Mouse (Mus musculus) hindbrain, postnatal 0 days (tissue): ENCODE measurements around the gene Olfr118. TPM values are rescaled to one million over a fixed set of nuclear protein-coding genes. Genes with fewer than 3 reads are reported as not detected.
"Not testable (repeated sequence)": the region's sequence is repeated elsewhere in the genome, so short reads cannot be mapped to it uniquely, and the experiment has no call there.

Source experiments
- ATAC-seq: fragments of 200-750 bp; cut with Nextera tagmentation; 2 replicates; pipeline ENCODE4 v1.8.0; 2017; ENCODE audit warnings: mild to moderate bottlenecking, moderate TSS enrichment, moderate library complexity
- DNase-seq: peaks from one replicate; pipeline ENCODE4 v3.0.0-alpha.2; 2015; ENCODE audit warnings: low spot score
- H3K27ac ChIP-seq: fragments of 300-500 bp; sonication (generic); 2 replicates; pipeline ENCODE4 v1.5.1; 2014; ENCODE audit warnings: mild to moderate bottlenecking
- H3K27me3 ChIP-seq: fragments of 300-500 bp; sonication (generic); 2 replicates; pipeline ENCODE4 v1.6.1; 2014; ENCODE audit warnings: low read length, mixed read lengths; ENCODE audit not compliant: insufficient read depth
- H3K36me3 ChIP-seq: fragments of 300-500 bp; sonication (generic); 2 replicates; pipeline ENCODE4 v1.6.1; 2014; ENCODE audit warnings: low read length, mixed read lengths; ENCODE audit not compliant: insufficient read depth
- H3K4me1 ChIP-seq: fragments of 300-500 bp; sonication (generic); 2 replicates; pipeline ENCODE4 v1.6.1; 2014; ENCODE audit warnings: antibody characterized with exemption, low read length, mixed read lengths; ENCODE audit not compliant: insufficient read depth
- H3K4me2 ChIP-seq: fragments of 300-500 bp; sonication (generic); 2 replicates; pipeline ENCODE4 v1.6.1; 2014; ENCODE audit warnings: low read depth, mild to moderate bottlenecking, low read length, moderate library complexity, mixed read lengths
- H3K4me3 ChIP-seq: fragments of 300-500 bp; sonication (generic); 2 replicates; pipeline ENCODE4 v1.5.1; 2014; ENCODE audit warnings: low read length
- H3K9ac ChIP-seq: fragments of 300-500 bp; sonication (generic); replicated peaks from 2 replicates; pipeline ENCODE4 v1.6.1; 2014; ENCODE audit warnings: mild to moderate bottlenecking, low read length, moderate library complexity, mixed read lengths
- H3K9me3 ChIP-seq: fragments of 300-500 bp; sonication (generic); 2 replicates; pipeline ENCODE4 v1.6.1; 2016; ENCODE audit warnings: low read length, mixed read lengths
- CTCF ChIP-seq: IDR thresholded peaks from 2 replicates; pipeline ENCODE4 v1.5.1; 2016; ENCODE audit warnings: antibody characterized with exemption, control low read depth, low read depth
- WGBS: fragments of 180-500 bp; shearing (Covaris S2); extraction: QIAGEN DNeasy Blood & Tissue Kit; methylation state at CpG from one replicate; pipeline ENCODE4 v1.1.7; 2014; 5-methylcytosine and 5-hydroxymethylcytosine counted together
- polyA plus RNA-seq: library from polyadenylated mRNA; unstranded; fragments of >200 nt; fragmentation: Nextera tagmentation; extraction: Ambion mirVana; gene quantifications from 2 replicates; pipeline ENCODE4 v1.2.1, GENCODE M21; 2015
- total RNA-seq: library from RNA; depleted of rRNA; stranded (reverse); fragments of >200 nt; gene quantifications from 2 replicates; pipeline ENCODE4 v1.2.3, GENCODE M21; 2014; rRNA removed

The Olfr118 gene
- not detected in 2 replicates for total RNA-seq
- not detected in 2 replicates for polyA plus RNA-seq

GRCm38 (mm10) chr17:37666688-37667087 is at the start of gene Olfr118:
Olfr118 (plus strand) TSS chr17:37666988.
- H3K27ac ChIP-seq = no peak within 1 kb of the TSS
- no peaks in the 10 kb centered on the region for H3K27me3 ChIP-seq
- H3K36me3 ChIP-seq = no peaks in the 10 kb centered on the region
- H3K9ac ChIP-seq = no peak within 1 kb of the TSS
- H3K9me3 ChIP-seq = no peaks in the 10 kb centered on the region
- no peaks in the 10 kb centered on the region for H3K4me1 ChIP-seq
- no peak within 1 kb of the TSS for H3K4me3 ChIP-seq
- no peak within 1 kb of the TSS for H3K4me2 ChIP-seq
- no peak for TF ChIP-seq CTCF
- WGBS = 59% methylated on average over 2 of the region's 2 CpGs
- ATAC-seq = no peak
- DNase-seq = no peak

GRCm38 (mm10) chr17:37627009-37627408 is 39.8 kb upstream of the Olfr118 start, which contains the start of the genes Olfr115 and Olfr116:
Olfr115 (minus strand) TSS chr17:37627109.
Olfr116 (minus strand) TSS chr17:37627199.
- WGBS = 82% methylated on average over 2 of the region's 2 CpGs
- H3K9ac ChIP-seq = no peak within 1 kb of the TSS
- no peak within 1 kb of the TSS for H3K27ac ChIP-seq
- 0 out of 2 replicates have a peak, but pooled peaks cover 2% of the 10 kb centered on the region for H3K9me3 ChIP-seq
- DNase-seq (no peak), ATAC-seq (no peak)
- H3K36me3 ChIP-seq = no peaks in the 10 kb centered on the region
- TF ChIP-seq CTCF = no peak
- no peak within 1 kb of the TSS for H3K4me3 ChIP-seq
- no peaks in the 10 kb centered on the region for H3K4me1 ChIP-seq
- H3K4me2 ChIP-seq = no peak within 1 kb of the TSS
- H3K27me3 ChIP-seq = no peaks in the 10 kb centered on the region

GRCm38 (mm10) chr17:37663682-37664081 is 3.1 kb upstream of the Olfr118 start, which contains the start of gene Olfr117:
Olfr117 (minus strand) TSS chr17:37663782.
- Histone ChIP-seq H3K27ac (no peak within 1 kb of the TSS), H3K4me3 (no peak within 1 kb of the TSS), H3K9ac (no peak within 1 kb of the TSS), H3K36me3 (no peaks in the 10 kb centered on the region), H3K4me2 (no peak within 1 kb of the TSS), H3K4me1 (no peaks in the 10 kb centered on the region), H3K27me3 (no peaks in the 10 kb centered on the region), H3K9me3 (no peaks in the 10 kb centered on the region)
- ATAC-seq = no peak
- no peak for DNase-seq
- TF ChIP-seq CTCF = no peak
- WGBS = 57% methylated on average over 1 of the region's 1 CpGs

- not testable (repeated sequence) for DNase-seq, ATAC-seq, H3K27me3 ChIP-seq, H3K4me2 ChIP-seq, H3K4me3 ChIP-seq, H3K4me1 ChIP-seq, H3K9me3 ChIP-seq, H3K9ac ChIP-seq, H3K36me3 ChIP-seq, H3K27ac ChIP-seq
- 63% methylated on average over 1 of the region's 1 CpGs for WGBS
Measured at GRCm38 (mm10) chr17:37696264-37696663, 29.5 kb downstream of the Olfr118 start, which contains the start of gene Olfr119. Olfr119 (plus strand) TSS chr17:37696564.

GRCm38 (mm10) chr17:37721508-37721907 is 54.7 kb downstream of the Olfr118 start, which contains the start of gene Olfr120:
Olfr120 (plus strand) TSS chr17:37721808.
- Histone ChIP-seq H3K27ac (no peak within 1 kb of the TSS), H3K4me2 (no peak within 1 kb of the TSS), H3K9me3 (no peaks in the 10 kb centered on the region), H3K27me3 (no peaks in the 10 kb centered on the region), H3K9ac (no peak within 1 kb of the TSS), H3K36me3 (no peaks in the 10 kb centered on the region), H3K4me3 (no peak within 1 kb of the TSS), H3K4me1 (no peaks in the 10 kb centered on the region)
- no peak for ATAC-seq
- no peak for DNase-seq
- TF ChIP-seq CTCF = no peak
- 77% methylated on average over 1 of the region's 1 CpGs for WGBS

Other genes starting within 250 kb of the Olfr118 start
- gene Olfr108, start 221.5 kb upstream of the Olfr118 start, total RNA-seq = not detected in 2 replicates
- not detected in 2 replicates for gene Olfr108, start 221.5 kb upstream of the Olfr118 start, polyA plus RNA-seq
- gene Olfr109, start 208.1 kb upstream of the Olfr118 start, total RNA-seq = not detected in 2 replicates
- not detected in 2 replicates for gene Olfr109, start 208.1 kb upstream of the Olfr118 start, polyA plus RNA-seq
- not detected in 2 replicates for gene H2-M2, start 183.4 kb upstream of the Olfr118 start, total RNA-seq
- not detected in 2 replicates for gene H2-M2, start 183.4 kb upstream of the Olfr118 start, polyA plus RNA-seq
- gene Olfr110, start 174.5 kb upstream of the Olfr118 start, total RNA-seq = not detected in 2 replicates
- not detected in 2 replicates for gene Olfr110, start 174.5 kb upstream of the Olfr118 start, polyA plus RNA-seq
- gene Olfr111, start 159.0 kb upstream of the Olfr118 start, total RNA-seq = not detected in 2 replicates
- gene Olfr111, start 159.0 kb upstream of the Olfr118 start, polyA plus RNA-seq = not detected in 2 replicates
- gene Olfr112, start 97.5 kb upstream of the Olfr118 start, total RNA-seq = not detected in 2 replicates
- not detected in 2 replicates for gene Olfr112, start 97.5 kb upstream of the Olfr118 start, polyA plus RNA-seq
- not detected in 2 replicates for gene Olfr113, start 89.3 kb upstream of the Olfr118 start, total RNA-seq
- not detected in 2 replicates for gene Olfr113, start 89.3 kb upstream of the Olfr118 start, polyA plus RNA-seq
- not detected in 2 replicates for gene Olfr114, start 74.2 kb upstream of the Olfr118 start, total RNA-seq
- not detected in 2 replicates for gene Olfr114, start 74.2 kb upstream of the Olfr118 start, polyA plus RNA-seq
- gene Olfr115, start 39.9 kb upstream of the Olfr118 start, total RNA-seq = not detected in 2 replicates
- gene Olfr115, start 39.9 kb upstream of the Olfr118 start, polyA plus RNA-seq = not detected in 2 replicates
- gene Olfr116, start 39.8 kb upstream of the Olfr118 start, total RNA-seq = not detected in 2 replicates
- not detected in 2 replicates for gene Olfr116, start 39.8 kb upstream of the Olfr118 start, polyA plus RNA-seq
- gene Olfr117, start 3.2 kb upstream of the Olfr118 start, total RNA-seq = not detected in 2 replicates
- not detected in 2 replicates for gene Olfr117, start 3.2 kb upstream of the Olfr118 start, polyA plus RNA-seq
- not detected in 2 replicates for gene Olfr119, start 29.6 kb downstream of the Olfr118 start, total RNA-seq
- not detected in 2 replicates for gene Olfr119, start 29.6 kb downstream of the Olfr118 start, polyA plus RNA-seq
- not detected in 2 replicates for gene Olfr120, start 54.8 kb downstream of the Olfr118 start, total RNA-seq
- gene Olfr120, start 54.8 kb downstream of the Olfr118 start, polyA plus RNA-seq = not detected in 2 replicates
- not detected in 2 replicates for gene Olfr121, start 81.9 kb downstream of the Olfr118 start, total RNA-seq
- gene Olfr121, start 81.9 kb downstream of the Olfr118 start, polyA plus RNA-seq = not detected in 2 replicates
- gene Olfr122, start 101.6 kb downstream of the Olfr118 start, total RNA-seq = not detected in 2 replicates
- gene Olfr122, start 101.6 kb downstream of the Olfr118 start, polyA plus RNA-seq = not detected in 2 replicates
- gene Olfr123, start 126.5 kb downstream of the Olfr118 start, total RNA-seq = not detected in 2 replicates
- gene Olfr123, start 126.5 kb downstream of the Olfr118 start, polyA plus RNA-seq = not detected in 2 replicates
- not detected in 2 replicates for gene Olfr124, start 132.9 kb downstream of the Olfr118 start, total RNA-seq
- gene Olfr124, start 132.9 kb downstream of the Olfr118 start, polyA plus RNA-seq = not detected in 2 replicates
- 0.26 TPM in 1 of 2 replicates, not detected in the other for gene Olfr125, start 166.0 kb downstream of the Olfr118 start, total RNA-seq
- gene Olfr125, start 166.0 kb downstream of the Olfr118 start, polyA plus RNA-seq = not detected in 2 replicates
- not detected in 2 replicates for gene Olfr126, start 180.5 kb downstream of the Olfr118 start, total RNA-seq
- not detected in 2 replicates for gene Olfr126, start 180.5 kb downstream of the Olfr118 start, polyA plus RNA-seq
- gene Olfr127, start 233.4 kb downstream of the Olfr118 start, total RNA-seq = not detected in 2 replicates
- not detected in 2 replicates for gene Olfr127, start 233.4 kb downstream of the Olfr118 start, polyA plus RNA-seq